Mouse (Mus musculus) left cerebral cortex, postnatal 4 days (tissue): ENCODE measurements around the gene Rps18. TPM values are rescaled to one million over a fixed set of nuclear protein-coding genes. Genes with fewer than 3 reads are reported as not detected.
"Not testable (repeated sequence)": the region's sequence is repeated elsewhere in the genome, so short reads cannot be mapped to it uniquely, and the experiment has no call there.

Experiments used
- DNase-seq: peaks from one replicate; pipeline ENCODE4 v3.0.0-alpha.2; 2022
- intact Hi-C: fragments of 180-260 bp; cut with DNase I; formaldehyde crosslinking; loops from one replicate; pipeline ENCODE4 v1.15.1; 2025
- total RNA-seq, 2 experiments: library from RNA; stranded (reverse); gene quantifications; 2 replicates each; pipeline ENCODE4 v1.2.3; 2021

Gene Rps18
- total RNA-seq, 2 experiments from 2014 or later = 557 to 591 TPM

DNA sequence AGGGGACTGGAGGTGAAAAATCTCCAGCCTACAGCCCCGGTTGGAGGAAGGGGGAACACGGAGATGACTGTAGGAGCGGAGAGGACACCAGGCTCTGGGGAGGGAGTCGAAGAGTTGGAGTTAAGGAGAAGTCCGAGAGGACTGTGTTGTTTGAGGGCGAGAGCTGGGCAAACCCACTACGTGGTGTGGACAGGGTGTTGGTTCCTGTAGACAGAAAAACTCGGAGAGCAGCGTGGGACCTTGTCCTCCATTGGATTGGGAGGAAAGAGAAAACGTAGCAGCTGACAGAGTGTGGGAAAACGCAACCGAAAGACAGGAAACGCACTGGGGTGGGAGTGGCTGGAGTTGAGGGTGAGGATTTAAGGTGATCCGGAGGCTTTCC is 45.9 kb downstream of the Rps18 start:
- intact Hi-C loops = no loop called here
- no peak for DNase-seq

DNA sequence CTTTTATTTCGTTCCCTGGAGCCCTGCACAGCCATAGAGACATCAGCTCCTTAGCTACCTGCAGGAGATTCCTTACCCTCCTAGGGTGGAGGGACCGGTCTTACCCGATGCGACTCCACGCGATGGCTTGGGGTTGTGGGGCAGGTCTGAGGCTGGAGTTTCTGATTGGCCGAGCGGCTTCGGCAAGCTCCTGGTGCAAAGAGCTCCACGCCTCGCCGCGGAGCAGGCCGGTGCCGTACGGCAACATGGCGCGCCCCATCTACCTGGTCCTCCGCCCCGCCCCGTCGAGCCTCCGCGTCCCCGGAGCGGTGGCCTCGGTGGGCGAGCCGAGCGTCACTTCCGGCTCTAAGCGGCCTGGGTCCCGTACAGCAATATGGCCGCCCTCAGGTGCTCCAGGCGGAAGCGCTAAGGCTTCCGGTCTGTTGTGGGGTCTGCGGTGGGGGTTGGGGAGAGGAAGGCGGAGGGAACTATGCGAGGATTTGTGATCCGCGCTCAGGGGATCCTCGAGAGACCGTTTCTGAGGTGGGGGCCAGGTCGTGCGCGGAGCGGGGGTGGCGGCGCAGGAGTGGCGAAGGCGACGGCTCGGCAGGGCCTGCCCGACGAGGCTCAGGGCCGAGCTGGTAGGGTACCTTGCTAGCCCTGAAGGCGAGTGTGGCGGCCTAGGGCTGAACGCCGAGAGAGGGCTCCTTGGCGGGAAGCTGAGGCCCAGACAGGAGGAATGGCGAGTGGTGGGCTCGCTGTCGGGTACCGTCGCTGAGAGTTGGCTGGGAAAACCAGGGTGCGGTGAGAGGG is 46.5 kb downstream of the Rps18 start, which contains the start of gene Daxx:
TSS of gene Daxx (plus strand) at position 338 of the 792 bp plus-strand sequence.
- intact Hi-C loops = no loop called here
- DNase-seq = peak; percentile 99

DNA sequence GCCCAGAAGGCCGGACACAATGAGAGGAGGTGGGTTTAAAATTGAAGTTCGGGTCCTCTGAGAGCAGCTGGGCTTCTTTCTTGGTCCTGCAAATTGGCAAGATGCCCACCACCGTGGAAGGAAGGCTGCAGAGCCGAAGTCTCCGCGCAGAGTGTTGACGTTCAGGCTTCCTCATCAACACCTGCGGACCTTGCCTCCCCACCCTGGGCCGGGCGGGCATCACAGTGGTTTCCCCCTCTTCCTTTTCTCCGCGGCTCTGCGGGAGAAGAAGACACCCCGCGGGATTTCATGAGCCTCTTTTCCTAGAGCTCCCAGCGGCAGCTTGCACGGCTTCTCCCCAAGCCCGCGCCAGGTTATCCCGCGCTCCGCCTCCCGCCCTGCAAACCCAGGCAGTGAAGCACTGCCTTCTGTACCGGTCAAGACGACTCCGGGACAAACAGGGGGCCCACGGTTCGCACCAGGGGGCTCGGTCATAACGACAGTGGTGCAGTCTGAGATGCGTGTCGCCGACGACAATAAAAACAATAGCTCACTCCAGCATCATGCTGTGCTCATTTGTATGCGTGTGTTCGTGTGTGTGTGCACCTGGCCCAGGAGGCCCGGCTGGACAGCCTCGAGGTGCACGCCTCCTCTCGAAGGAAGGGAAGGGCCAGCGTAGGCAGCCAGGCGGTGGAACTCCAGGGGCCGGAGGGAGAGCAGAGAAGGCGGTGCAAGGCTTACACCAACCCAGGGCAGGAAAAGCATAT is 47.3 kb downstream of the Rps18 start:
- intact Hi-C loops = no loop called here
- peak; percentile 66 for DNase-seq

DNA sequence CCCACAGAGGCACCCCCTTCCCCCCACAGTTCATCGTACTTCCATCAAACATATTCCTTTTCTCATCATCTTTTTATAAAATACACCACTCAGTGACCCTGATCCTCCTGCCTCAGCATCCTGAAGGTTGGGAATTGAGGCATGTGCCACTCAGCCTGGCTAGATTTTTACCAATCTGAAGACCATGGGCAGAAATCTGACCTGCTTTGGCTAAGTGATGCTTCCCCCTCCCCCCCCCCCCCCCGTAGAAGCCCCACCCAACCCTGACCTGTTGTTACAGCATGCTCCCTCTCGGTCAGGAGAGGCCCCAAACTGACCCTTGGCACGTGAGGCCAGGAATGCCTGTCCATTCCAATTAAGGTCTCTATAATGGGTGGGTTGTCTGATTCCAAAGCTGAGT is 51.0 kb downstream of the Rps18 start, which contains the start of gene Platr17:
TSS of gene Platr17 (plus strand) at position 301 of the 400 bp plus-strand sequence.
- intact Hi-C loops, DNase-seq: not testable (repeated sequence)

DNA sequence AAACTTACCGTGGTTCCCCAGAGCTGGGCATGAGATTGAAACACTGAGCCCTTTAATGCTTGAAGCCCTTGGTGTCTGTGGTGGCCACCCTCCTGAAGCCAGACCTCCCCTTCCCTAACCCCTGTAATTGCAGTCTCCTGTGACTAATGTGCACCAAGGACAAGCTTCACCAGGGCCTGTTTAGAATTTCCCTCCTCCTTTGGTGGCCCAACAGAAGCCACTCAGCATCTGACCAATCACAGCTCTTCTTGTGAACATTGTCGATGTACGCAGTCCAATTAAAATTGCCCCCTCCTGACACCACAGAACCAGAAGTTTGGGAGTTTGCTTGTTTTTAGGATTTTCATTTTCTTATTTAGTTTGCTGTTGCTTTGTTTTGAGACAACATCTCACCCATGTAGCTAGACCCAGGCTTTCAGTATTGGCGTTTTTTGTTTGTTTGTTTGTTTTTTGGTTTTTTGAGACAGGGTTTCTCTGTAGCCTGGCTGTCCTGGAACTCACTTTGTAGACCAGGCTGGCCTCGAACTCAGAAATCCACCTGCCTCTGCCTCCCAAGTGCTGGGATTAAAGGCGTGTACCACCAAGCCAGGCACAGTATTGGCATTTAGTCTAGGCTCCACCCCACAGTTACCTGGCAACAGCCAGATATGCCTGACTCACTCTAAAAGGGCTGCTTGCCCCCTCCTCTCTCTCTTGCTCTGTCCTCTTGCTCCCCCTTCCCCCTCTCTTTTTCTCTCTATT is 51.7 kb downstream of the Rps18 start:
- intact Hi-C loops, DNase-seq: not testable (repeated sequence)

DNA sequence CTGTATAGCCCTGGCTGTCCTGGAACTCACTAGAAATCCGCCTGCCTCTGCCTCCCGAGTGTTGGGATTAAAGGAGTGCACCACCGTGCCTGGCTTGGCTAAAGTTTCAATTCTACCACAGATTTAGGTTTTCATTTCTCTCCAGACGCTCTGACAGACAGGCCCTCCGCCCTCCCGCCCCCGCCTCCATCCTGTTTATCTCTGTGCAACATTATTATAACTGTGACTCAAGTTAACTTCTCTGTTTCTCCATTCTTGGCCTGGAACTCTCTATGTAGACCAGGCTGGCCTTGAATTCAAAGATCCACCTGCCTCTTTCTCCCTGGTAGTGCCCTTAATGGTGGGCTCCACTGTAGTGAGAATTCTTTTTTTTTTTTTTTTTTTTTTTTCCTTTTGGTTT is 53.3 kb downstream of the Rps18 start:
- no peak for DNase-seq
- intact Hi-C loops = no loop called here

DNA sequence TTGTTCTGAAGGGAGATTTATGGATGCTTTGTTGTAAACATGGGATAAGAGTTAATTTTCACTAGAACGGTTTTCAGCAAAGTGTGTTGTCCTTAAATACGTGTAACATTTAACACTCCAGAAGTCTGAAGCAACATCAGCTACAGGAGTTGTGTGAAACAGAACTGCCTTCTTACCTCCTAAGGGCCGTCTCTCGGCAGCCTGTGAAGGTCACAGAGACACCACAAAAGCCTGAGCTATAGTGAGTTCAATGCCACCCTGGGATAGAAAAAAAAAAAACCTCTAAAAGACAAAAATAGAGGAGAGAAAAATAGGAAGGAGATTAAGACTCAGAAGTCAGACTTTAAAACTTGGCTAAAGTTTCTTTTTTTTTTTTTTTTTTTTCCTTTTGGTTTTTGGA is 53.7 kb downstream of the Rps18 start:
- intact Hi-C loops = no loop called here

More for the DNA sequence above, 53.7 kb downstream of the Rps18 start:
- DNase-seq = no peak

Other genes starting within 250 kb of the Rps18 start
- gene March2, start 237.3 kb downstream of the Rps18 start, total RNA-seq = 10 to 100 TPM; 66.9 to 73.5 TPM
- 100 to 1,000 TPM; 361 to 382 TPM for gene Rab11b, start 195.5 kb downstream of the Rps18 start, total RNA-seq
- 10 to 100 TPM in 1 of 2 experiments, 1 to 10 TPM in 1; 9.7 to 10.8 TPM for gene Angptl4, start 174.2 kb downstream of the Rps18 start, total RNA-seq
- 10 to 100 TPM; 38.6 to 44.1 TPM for gene Kank3, start 145.5 kb downstream of the Rps18 start, total RNA-seq
- gene Rps28, start 131.4 kb downstream of the Rps18 start, total RNA-seq = 1,000 to 10,000 TPM; 1,155 to 1,182 TPM
- 100 to 1,000 TPM; 214 to 232 TPM for gene Ndufa7, start 131.4 kb downstream of the Rps18 start, total RNA-seq
- 10 to 100 TPM; 21.6 to 25.4 TPM for gene Cd320, start 112.9 kb downstream of the Rps18 start, total RNA-seq
- gene Gm7029, start 82.2 kb downstream of the Rps18 start, total RNA-seq = not detected
- gene Kifc1, start 65.3 kb downstream of the Rps18 start, total RNA-seq = 1 to 10 TPM; 7.7 to 9.4 TPM
- gene Platr17, start 50.9 kb downstream of the Rps18 start, total RNA-seq = not detected
- gene Daxx, start 46.6 kb downstream of the Rps18 start, total RNA-seq = 10 to 100 TPM; 37.6 to 39.2 TPM
- gene Tapbp, start 40.1 kb downstream of the Rps18 start, total RNA-seq = 10 to 100 TPM; 45.5 to 56.6 TPM
- 10 to 100 TPM; 33.2 to 36.8 TPM for gene Zbtb22, start 40.1 kb downstream of the Rps18 start, total RNA-seq
- 10 to 100 TPM; 74.1 to 75.5 TPM for gene Rgl2, start 26.5 kb downstream of the Rps18 start, total RNA-seq
- gene Pfdn6, start 15.7 kb downstream of the Rps18 start, total RNA-seq = 10 to 100 TPM; 90.5 to 96.1 TPM
- gene Wdr46, start 15.3 kb downstream of the Rps18 start, total RNA-seq = 10 to 100 TPM; 30.1 to 36.6 TPM
- 1 to 10 TPM; 6.6 to 6.8 TPM for gene B3galt4, start 4.5 kb downstream of the Rps18 start, total RNA-seq
- 10 to 100 TPM; 72.2 to 72.6 TPM for gene Vps52, start 189 bp downstream of the Rps18 start, total RNA-seq
- 10 to 100 TPM in 1 of 2 experiments, 1 to 10 TPM in 1; 8.2 to 13.8 TPM for gene H2-K1, start 44.3 kb upstream of the Rps18 start, total RNA-seq
- gene Ring1, start 68.7 kb upstream of the Rps18 start, total RNA-seq = 10 to 100 TPM; 23.6 to 28.2 TPM
- 10 to 100 TPM; 41.6 to 45.2 TPM for gene H2-Ke6, start 72.1 kb upstream of the Rps18 start, total RNA-seq
- 10 to 100 TPM; 96.3 to 98.7 TPM for gene Slc39a7, start 75.7 kb upstream of the Rps18 start, total RNA-seq
- gene Rxrb, start 75.8 kb upstream of the Rps18 start, total RNA-seq = 10 to 100 TPM; 80.7 to 84.9 TPM
- 1 to 10 TPM; 6.8 to 9.8 TPM for gene Col11a2, start 83.4 kb upstream of the Rps18 start, total RNA-seq
- not detected for gene H2-Oa, start 136.3 kb upstream of the Rps18 start, total RNA-seq
- gene H2-DMa, start 163.5 kb upstream of the Rps18 start, total RNA-seq = 10 to 100 TPM; 19.5 to 20.5 TPM
- gene Brd2, start 166.6 kb upstream of the Rps18 start, total RNA-seq = 100 to 1,000 TPM; 247 to 267 TPM
- gene H2-DMb2, start 187.3 kb upstream of the Rps18 start, total RNA-seq = under 1 TPM; 0.34 to 0.40 TPM
- gene H2-DMb1, start 197.1 kb upstream of the Rps18 start, total RNA-seq = under 1 TPM; 0.46 to 0.97 TPM
- gene Tap1, start 231.6 kb upstream of the Rps18 start, total RNA-seq = 1 to 10 TPM; 2.2 to 3.6 TPM
- gene Psmb9, start 231.8 kb upstream of the Rps18 start, total RNA-seq = 1 to 10 TPM in 1 of 2 experiments, under 1 TPM in 1; 0.77 to 1.1 TPM
- 1 to 10 TPM; 1.3 to 1.9 TPM for gene Psmb8, start 241.7 kb upstream of the Rps18 start, total RNA-seq
- gene Tap2, start 247.5 kb upstream of the Rps18 start, total RNA-seq = 1 to 10 TPM; 3.1 to 3.5 TPM